Mouse (Mus musculus) testis, adult 10 weeks (tissue): ENCODE results near the gene Ciao1. TPM values are rescaled to one million over a fixed set of nuclear protein-coding genes. Genes with fewer than 3 reads are reported as not detected.

ENCODE experiments used
- polyA plus RNA-seq: library from polyadenylated mRNA; stranded (reverse); fragments of 350-450 nt; fragmentation: Illumina TruSeq; extraction: RNeasy Lipid Tissue Mini Kit (QIAGEN cat#74804); gene quantifications from one replicate; pipeline ENCODE4 v1.2.3, GENCODE M21; 2014; ENCODE audit warnings: low read depth, low replicate concordance

Ciao1 gene
- 7.2 TPM for polyA plus RNA-seq

GRCm38 (mm10) chr2:127247592-127248333, at the start of gene Ciao1, which contains the start of gene Tmem127:
Gene Ciao1, minus strand, starts transcription at chr2:127247816.
Gene Tmem127, plus strand, starts transcription at chr2:127247908.

GRCm38 (mm10) chr2:127269491-127270299, 22.1 kb upstream of the Ciao1 start, which contains the start of gene Stard7:
Gene Stard7, plus strand, starts transcription at chr2:127270218.

GRCm38 (mm10) chr2:127207547-127208451, 39.8 kb downstream of the Ciao1 start, which contains the start of the genes 1810024B03Rik and Snrnp200:
Gene 1810024B03Rik, minus strand, starts transcription at chr2:127208280.
Gene Snrnp200, plus strand, starts transcription at chr2:127208386.

Other genes with a start within 250 kb of the Ciao1 start
- gene Ap4e1, start 239.1 kb downstream of the Ciao1 start, polyA plus RNA-seq, result 16.2 TPM
- 9.0 TPM for gene Blvra, start 177.2 kb downstream of the Ciao1 start, polyA plus RNA-seq
- 29.8 TPM for gene Ncaph, start 113.9 kb downstream of the Ciao1 start, polyA plus RNA-seq
- 1.6 TPM for gene Itpripl1, start 104.4 kb downstream of the Ciao1 start, polyA plus RNA-seq
- gene 1810024B03Rik, start 39.5 kb downstream of the Ciao1 start, polyA plus RNA-seq, result 23.4 TPM
- gene Snrnp200, start 39.4 kb downstream of the Ciao1 start, polyA plus RNA-seq, result 42.7 TPM
- gene Tmem127, start 92 bp upstream of the Ciao1 start, polyA plus RNA-seq, result 31.1 TPM
- 47.1 TPM for gene Stard7, start 22.4 kb upstream of the Ciao1 start, polyA plus RNA-seq
- gene Dusp2, start 88.3 kb upstream of the Ciao1 start, polyA plus RNA-seq, result 0.53 TPM
- not detected for gene Astl, start 90.8 kb upstream of the Ciao1 start, polyA plus RNA-seq
- gene Adra2b, start 115.4 kb upstream of the Ciao1 start, polyA plus RNA-seq, result 0.13 TPM
- 3.8 TPM for gene Gpat2, start 177.4 kb upstream of the Ciao1 start, polyA plus RNA-seq
- 13.6 TPM for gene Fahd2a, start 196.7 kb upstream of the Ciao1 start, polyA plus RNA-seq